Mouse (Mus musculus) liver, adult 2 months (tissue): ENCODE results near the gene Zfp128.

ENCODE experiments used
- CTCF ChIP-seq: fragments of 200-500 bp; IDR thresholded peaks from 2 replicates; pipeline ENCODE4 v1.5.1; 2011; ENCODE audit warnings: low read depth, low read length, control low read depth
- POLR2A ChIP-seq: fragments of 200-500 bp; IDR thresholded peaks from 2 replicates; pipeline ENCODE4 v1.6.1; 2011; ENCODE audit warnings: low read length, control low read depth; ENCODE audit not compliant: insufficient read depth; ENCODE audit errors: extremely low read depth

- TF ChIP-seq CTCF: no peak
- TF ChIP-seq POLR2A: no peak
These were observed 41.8 kb downstream of the Zfp128 start for GRCm38 (mm10) chr7:12922729-12923128.
